Mouse (Mus musculus): ENCODE measurements around the gene Parp11. TPM values are rescaled to one million over a fixed set of nuclear protein-coding genes. Genes with fewer than 3 reads are reported as not detected.

Gene Parp11
- polyA plus RNA-seq, 1 experiment = 6.0 TPM

DNA sequence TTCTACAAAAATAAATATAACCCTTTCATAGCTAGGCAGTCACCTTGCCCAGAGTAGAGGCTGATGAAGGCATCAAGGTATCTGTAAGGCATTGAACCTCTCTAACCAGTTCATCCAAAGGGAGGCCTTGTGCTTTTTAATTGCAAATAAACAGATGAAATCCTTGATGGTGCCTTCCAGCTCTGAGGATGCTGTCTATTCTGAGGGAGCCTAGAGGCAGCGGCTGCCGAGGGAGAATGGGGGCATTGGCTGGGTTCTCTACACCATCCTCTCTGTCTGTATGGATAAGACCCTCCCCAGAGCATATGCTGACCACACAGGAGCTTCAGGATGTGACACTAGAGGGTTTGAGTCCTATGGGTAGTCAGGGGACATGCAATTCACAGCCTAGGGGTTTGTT lies 28.3 kb upstream of the Parp11 start:
- no peak overlapping the region for H3K4me3 ChIP-seq (ENCODE audit: insufficient read depth, low read depth, low read length)
- H3K4me1 ChIP-seq (ENCODE audit: control insufficient read depth, insufficient read depth, low read length) = no peaks in the 10 kb centered on the region
- no peak for DNase-seq
- TF ChIP-seq POLR2A (IDR thresholded peaks at IDR 0.05; ENCODE audit: low read depth, low read length) (no peak), CTCF (conservative IDR thresholded peaks at IDR 0.05; ENCODE audit: insufficient read depth, insufficient read length, low read depth, low read length) (no peak)
- no peaks in the 10 kb centered on the region for H3K27me3 ChIP-seq (replicated peaks; ENCODE audit: control insufficient read depth, insufficient read depth, low read length)
- 78% methylated on average over 2 of the region's 2 CpGs for WGBS
- no peak overlapping the region for H3K27ac ChIP-seq (ENCODE audit: insufficient read depth, low read depth, low read length)
- no peaks in the 10 kb centered on the region for H3K36me3 ChIP-seq (ENCODE audit: control insufficient read depth, insufficient read depth, low read length)

GRCm38 (mm10) chr6:127420115-127420514 lies 26.5 kb upstream of the Parp11 start:
- WGBS = 72% methylated on average over 2 of the region's 2 CpGs
- TF ChIP-seq CTCF (conservative IDR thresholded peaks at IDR 0.05; ENCODE audit: insufficient read depth, insufficient read length, low read depth, low read length) = no peak
- no peak for TF ChIP-seq POLR2A (IDR thresholded peaks at IDR 0.05; ENCODE audit: low read depth, low read length)
- no peak overlapping the region for H3K4me3 ChIP-seq (ENCODE audit: insufficient read depth, low read depth, low read length)
- H3K36me3 ChIP-seq (ENCODE audit: control insufficient read depth, insufficient read depth, low read length) = no peaks in the 10 kb centered on the region
- no peak for DNase-seq
- H3K4me1 ChIP-seq (ENCODE audit: control insufficient read depth, insufficient read depth, low read length) = no peaks in the 10 kb centered on the region
- H3K27me3 ChIP-seq (replicated peaks; ENCODE audit: control insufficient read depth, insufficient read depth, low read length) = no peaks in the 10 kb centered on the region
- no peak overlapping the region for H3K27ac ChIP-seq (ENCODE audit: insufficient read depth, low read depth, low read length)

- WGBS = 76% methylated on average over 5 of the region's 5 CpGs
These were observed 21.5 kb upstream of the Parp11 start for GRCm38 (mm10) chr6:127425095-127425494.

GRCm38 (mm10) chr6:127430716-127431115 lies 15.9 kb upstream of the Parp11 start:
- 71% methylated on average over 7 of the region's 7 CpGs for WGBS
- Histone ChIP-seq H3K36me3 (ENCODE audit: control insufficient read depth, insufficient read depth, low read length) (no peaks in the 10 kb centered on the region), H3K27me3 (replicated peaks; ENCODE audit: control insufficient read depth, insufficient read depth, low read length) (no peaks in the 10 kb centered on the region), H3K4me3 (ENCODE audit: insufficient read depth, low read depth, low read length) (no peak overlapping the region), H3K4me1 (ENCODE audit: control insufficient read depth, insufficient read depth, low read length) (no peaks in the 10 kb centered on the region), H3K27ac (ENCODE audit: insufficient read depth, low read depth, low read length) (no peak overlapping the region)
- no peak for DNase-seq
- no peak for TF ChIP-seq POLR2A (IDR thresholded peaks at IDR 0.05; ENCODE audit: low read depth, low read length)
- no peak for TF ChIP-seq CTCF (conservative IDR thresholded peaks at IDR 0.05; ENCODE audit: insufficient read depth, insufficient read length, low read depth, low read length)

More at GRCm38 (mm10) chr6:127425095-127425494, 21.5 kb upstream of the Parp11 start:
- Histone ChIP-seq H3K4me3 (ENCODE audit: insufficient read depth, low read depth, low read length) (no peak overlapping the region), H3K36me3 (ENCODE audit: control insufficient read depth, insufficient read depth, low read length) (no peaks in the 10 kb centered on the region), H3K4me1 (ENCODE audit: control insufficient read depth, insufficient read depth, low read length) (no peaks in the 10 kb centered on the region), H3K27ac (ENCODE audit: insufficient read depth, low read depth, low read length) (no peak overlapping the region), H3K27me3 (replicated peaks; ENCODE audit: control insufficient read depth, insufficient read depth, low read length) (no peaks in the 10 kb centered on the region)
- no peak for DNase-seq
- TF ChIP-seq CTCF (conservative IDR thresholded peaks at IDR 0.05; ENCODE audit: insufficient read depth, insufficient read length, low read depth, low read length) (no peak), POLR2A (IDR thresholded peaks at IDR 0.05; ENCODE audit: low read depth, low read length) (no peak)

- WGBS = 35% methylated on average over 6 of the region's 6 CpGs
- Histone ChIP-seq H3K27ac (ENCODE audit: insufficient read depth, low read depth, low read length) (no peak overlapping the region), H3K36me3 (ENCODE audit: control insufficient read depth, insufficient read depth, low read length) (no peaks in the 10 kb centered on the region), H3K27me3 (replicated peaks; ENCODE audit: control insufficient read depth, insufficient read depth, low read length) (no peaks in the 10 kb centered on the region), H3K4me1 (ENCODE audit: control insufficient read depth, insufficient read depth, low read length) (no peaks in the 10 kb centered on the region), H3K4me3 (ENCODE audit: insufficient read depth, low read depth, low read length) (no peak overlapping the region)
- no peak for TF ChIP-seq POLR2A (IDR thresholded peaks at IDR 0.05; ENCODE audit: low read depth, low read length)
- no peak for TF ChIP-seq CTCF (conservative IDR thresholded peaks at IDR 0.05; ENCODE audit: insufficient read depth, insufficient read length, low read depth, low read length)
- no peak for DNase-seq
These were observed 15.4 kb upstream of the Parp11 start for GRCm38 (mm10) chr6:127431196-127431766.

GRCm38 (mm10) chr6:127433886-127434647 lies 12.6 kb upstream of the Parp11 start:
- WGBS = 78% methylated on average over 9 of the region's 9 CpGs
- no peak for DNase-seq
- H3K4me1 ChIP-seq (ENCODE audit: control insufficient read depth, insufficient read depth, low read length) = no peaks in the 10 kb centered on the region
- H3K27ac ChIP-seq (ENCODE audit: insufficient read depth, low read depth, low read length) = no peak overlapping the region
- H3K4me3 ChIP-seq (ENCODE audit: insufficient read depth, low read depth, low read length) = no peak overlapping the region
- H3K27me3 ChIP-seq (replicated peaks; ENCODE audit: control insufficient read depth, insufficient read depth, low read length) = no peaks in the 10 kb centered on the region
- TF ChIP-seq CTCF (conservative IDR thresholded peaks at IDR 0.05; ENCODE audit: insufficient read depth, insufficient read length, low read depth, low read length) (no peak), POLR2A (IDR thresholded peaks at IDR 0.05; ENCODE audit: low read depth, low read length) (no peak)
- H3K36me3 ChIP-seq (ENCODE audit: control insufficient read depth, insufficient read depth, low read length) = no peaks in the 10 kb centered on the region

DNA sequence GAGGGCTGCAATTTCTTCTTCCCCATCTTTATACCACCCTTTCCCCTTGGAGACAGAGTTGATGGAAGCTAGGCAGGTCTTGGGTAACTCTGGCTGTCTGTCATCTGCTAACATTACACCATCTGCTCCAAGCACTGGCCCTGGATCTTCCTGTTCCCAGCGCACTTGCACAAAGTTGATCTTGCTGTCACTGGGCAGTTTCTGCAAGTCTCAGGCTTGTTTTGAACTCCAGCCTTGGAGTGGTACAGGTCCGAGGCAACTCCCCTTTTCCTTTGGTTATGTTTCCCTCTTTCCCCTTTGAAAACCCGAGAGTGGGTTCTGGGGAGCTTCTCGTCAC lies 12.0 kb upstream of the Parp11 start:
- DNase-seq = no peak
- Histone ChIP-seq H3K4me1 (ENCODE audit: control insufficient read depth, insufficient read depth, low read length) (no peaks in the 10 kb centered on the region), H3K27ac (ENCODE audit: insufficient read depth, low read depth, low read length) (no peak overlapping the region), H3K36me3 (ENCODE audit: control insufficient read depth, insufficient read depth, low read length) (no peaks in the 10 kb centered on the region), H3K27me3 (replicated peaks; ENCODE audit: control insufficient read depth, insufficient read depth, low read length) (no peaks in the 10 kb centered on the region), H3K4me3 (ENCODE audit: insufficient read depth, low read depth, low read length) (no peak overlapping the region)
- no peak for TF ChIP-seq POLR2A (IDR thresholded peaks at IDR 0.05; ENCODE audit: low read depth, low read length)
- TF ChIP-seq CTCF (conservative IDR thresholded peaks at IDR 0.05; ENCODE audit: insufficient read depth, insufficient read length, low read depth, low read length) = no peak
- 87% methylated on average over 4 of the region's 4 CpGs for WGBS

Data from kidney, adult 2 months (tissue).